Mouse (Mus musculus) adrenal gland, adult 8-10 months (tissue): ENCODE data around the gene Inha. TPM values are rescaled to one million over a fixed set of nuclear protein-coding genes. Genes with fewer than 3 reads are reported as not detected.

Experiments used
- DNase-seq: peaks from one replicate; pipeline ENCODE4 v3.0.0; 2022
- total RNA-seq, 4 experiments: library from RNA; stranded (reverse); gene quantifications; 2 replicates each; pipeline ENCODE4 v1.2.4; 2022

The Inha gene
- total RNA-seq = 10 to 100 TPM; 22.8 to 56.9 (median 34.3) TPM

DNA sequence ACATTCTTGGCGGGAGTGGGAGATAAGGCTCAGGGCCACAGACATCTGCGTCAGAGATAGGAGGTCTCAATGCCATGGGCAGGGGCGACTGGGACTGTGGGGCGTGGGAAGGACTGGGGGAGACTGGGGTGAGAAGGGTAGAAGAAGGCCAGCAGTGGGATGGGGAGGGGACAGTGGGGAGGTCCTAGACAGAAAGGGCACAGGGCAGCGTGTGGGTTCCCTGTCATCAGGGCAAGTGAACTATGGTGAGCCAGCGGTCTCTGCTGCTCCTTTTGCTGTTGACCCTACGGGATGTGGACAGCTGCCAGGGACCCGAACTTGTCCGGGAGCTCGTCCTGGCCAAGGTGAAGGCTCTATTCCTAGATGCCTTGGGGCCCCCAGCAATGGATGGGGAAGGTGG, at the start of gene Inha:
TSS of gene Inha (plus strand) at position 72 of the 400 bp plus-strand sequence.
- no peak for DNase-seq

DNA sequence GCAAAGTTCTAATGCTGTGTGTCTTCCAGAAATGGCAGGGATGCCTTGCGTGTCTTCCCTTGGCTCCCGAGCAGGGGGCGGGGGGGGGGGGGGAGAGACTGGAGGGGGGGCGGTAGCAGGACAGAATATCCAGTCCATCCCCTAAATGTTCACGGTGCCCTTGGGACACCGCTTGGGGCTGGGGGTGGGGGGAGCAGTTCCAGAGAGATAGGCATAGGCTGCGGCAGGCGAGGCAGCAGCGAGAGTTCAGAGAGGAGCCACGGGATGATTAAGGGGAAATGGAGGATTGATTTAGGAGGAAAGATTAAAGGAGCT, 49.2 kb upstream of the Inha start:
- DNase-seq = no peak

DNA sequence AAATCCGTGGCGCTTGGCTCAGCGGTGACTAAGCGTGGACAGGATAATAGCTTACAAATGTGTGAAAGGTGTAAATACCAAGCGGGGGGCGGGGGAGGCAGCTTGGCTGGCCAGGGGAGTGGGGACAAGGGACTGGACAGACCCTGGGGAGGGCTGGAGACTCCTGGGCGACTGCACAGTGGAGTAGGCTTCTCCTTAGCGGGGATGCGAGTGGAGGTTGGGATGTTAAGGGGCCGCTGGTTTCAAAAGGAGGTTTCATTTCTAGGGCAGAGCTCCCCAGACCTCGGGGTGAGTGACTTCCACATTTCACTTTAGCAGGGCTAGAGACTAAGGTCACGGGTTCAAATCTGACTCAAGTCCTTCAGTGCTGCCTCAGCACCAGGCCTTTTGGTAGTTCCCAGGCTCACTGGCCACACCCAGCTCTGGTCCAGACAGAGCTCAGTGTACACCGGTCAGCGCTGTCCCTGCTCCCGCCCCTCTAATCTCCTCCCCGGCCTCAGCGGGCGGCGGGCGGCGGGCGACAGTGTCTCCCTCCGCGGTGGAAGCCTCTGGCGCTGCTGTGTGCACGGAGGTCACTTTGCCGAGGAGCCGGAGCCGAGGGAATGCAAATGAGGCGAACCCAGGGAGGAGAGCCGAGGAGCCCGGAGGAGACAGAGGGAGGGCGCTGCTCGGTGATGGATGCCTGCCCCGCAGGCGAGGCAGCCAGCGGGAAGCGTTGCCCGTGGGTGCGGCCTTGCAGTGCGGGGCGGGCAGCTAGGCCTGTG, 48.7 kb upstream of the Inha start:
- DNase-seq = no peak

DNA sequence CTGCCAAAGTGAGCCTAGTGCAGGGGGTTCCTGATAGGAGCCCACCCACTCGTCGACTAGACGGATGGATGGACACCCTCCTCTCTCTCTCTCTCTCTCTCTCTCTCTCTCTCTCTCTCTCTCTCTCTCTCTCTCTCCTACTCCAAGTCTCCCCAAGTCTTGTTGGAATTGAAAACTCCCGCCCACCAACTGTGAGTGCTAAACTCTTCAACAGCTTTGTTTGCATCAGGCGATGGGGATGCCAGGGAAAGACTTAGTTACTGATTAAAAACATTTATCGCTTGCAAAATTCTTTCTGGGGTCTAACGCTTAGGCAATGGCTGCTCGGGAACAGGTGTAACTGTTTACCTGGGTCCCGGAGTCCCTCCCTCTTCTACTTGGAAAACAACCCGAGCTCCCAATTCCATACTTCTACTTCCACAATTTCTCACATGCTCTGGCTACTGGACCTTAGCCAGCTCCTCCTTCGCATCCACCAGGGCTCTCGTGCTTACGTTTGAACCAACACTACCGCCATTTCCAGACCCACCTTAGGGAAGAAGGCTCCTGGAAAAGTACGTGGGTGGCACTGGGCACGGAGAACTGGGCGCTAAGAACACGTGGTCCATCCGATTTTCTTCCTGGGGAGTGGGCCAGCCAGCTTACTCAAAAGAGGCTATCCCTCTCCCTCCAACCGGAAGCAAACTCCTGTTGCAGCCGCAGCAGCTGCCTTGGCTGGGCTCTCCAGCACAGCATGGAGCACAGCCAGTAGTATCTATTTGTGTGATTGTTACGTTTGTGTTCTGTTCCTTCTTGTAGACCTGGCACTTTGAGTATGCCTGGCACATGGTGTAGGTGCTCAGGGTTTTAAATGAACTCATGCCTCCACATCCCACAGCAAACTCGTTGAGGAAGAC, 47.8 kb upstream of the Inha start:
- DNase-seq = no peak

DNA sequence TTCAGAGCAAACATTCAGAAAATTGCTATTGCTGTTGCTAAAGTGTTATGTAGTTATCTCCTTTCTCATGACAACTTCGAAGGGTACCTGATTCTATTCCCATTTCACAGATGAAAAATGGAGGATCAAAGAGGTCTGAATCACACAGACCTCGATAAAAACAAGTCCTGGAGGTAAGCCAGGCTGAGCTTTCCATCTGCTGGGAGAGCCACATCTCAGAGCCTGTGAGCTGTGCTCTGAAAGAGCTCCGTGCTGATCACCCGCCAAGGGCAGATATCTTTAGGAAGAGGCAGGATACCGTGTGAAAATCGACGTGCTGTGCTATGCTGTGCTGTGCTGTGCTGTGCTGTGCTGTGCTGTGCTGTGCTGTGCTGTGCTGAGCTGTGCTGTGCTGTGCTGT, 46.6 kb upstream of the Inha start:
- DNase-seq = no peak

DNA sequence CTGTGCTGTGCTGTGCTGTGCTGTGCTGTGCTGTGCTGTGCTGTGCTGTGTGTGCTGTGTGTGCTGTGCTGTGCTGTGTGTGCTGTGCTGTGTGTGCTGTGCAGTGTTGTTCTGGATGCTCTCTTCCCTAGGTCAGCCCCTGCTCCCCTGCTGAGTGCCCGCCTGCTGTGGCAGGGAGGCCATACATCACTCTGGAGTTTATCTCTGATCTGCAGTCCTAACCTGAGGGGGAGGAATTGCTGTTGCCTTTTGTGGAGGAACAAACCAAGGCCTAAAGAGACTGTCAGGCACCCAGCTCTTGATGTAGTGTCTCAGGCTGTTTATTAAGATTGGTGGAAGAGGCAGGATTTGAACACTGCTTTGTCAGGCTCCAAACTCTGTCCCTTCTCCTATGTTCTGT, 44.2 kb upstream of the Inha start:
- DNase-seq = no peak

DNA sequence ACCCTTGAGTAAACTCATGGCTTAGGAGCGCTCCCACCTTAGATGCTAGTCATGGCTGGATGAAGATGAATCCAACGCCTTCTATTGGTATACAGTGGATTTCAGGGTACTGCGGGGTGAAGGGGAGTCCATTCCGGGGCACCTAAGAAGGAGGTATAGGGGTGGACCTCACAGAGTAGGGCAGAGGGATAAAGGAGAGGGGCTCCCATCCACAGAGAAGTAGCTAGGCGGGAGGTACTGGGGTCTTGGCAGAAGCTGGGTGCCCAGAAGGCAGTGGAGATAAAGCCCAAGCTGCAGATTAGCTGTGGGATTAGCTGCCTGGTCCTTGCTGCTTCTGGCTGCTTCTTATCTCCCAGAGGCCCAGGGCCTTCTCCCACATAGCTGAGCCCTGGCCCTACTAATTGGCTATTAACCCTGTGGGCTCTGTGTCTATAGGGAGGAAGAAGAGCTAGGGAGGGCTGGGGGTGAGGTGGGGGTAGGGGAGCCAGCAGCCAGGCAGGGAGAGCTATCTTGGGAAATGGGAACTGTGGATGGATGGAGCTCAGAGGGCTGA, 43.1 kb upstream of the Inha start:
- no peak for DNase-seq

DNA sequence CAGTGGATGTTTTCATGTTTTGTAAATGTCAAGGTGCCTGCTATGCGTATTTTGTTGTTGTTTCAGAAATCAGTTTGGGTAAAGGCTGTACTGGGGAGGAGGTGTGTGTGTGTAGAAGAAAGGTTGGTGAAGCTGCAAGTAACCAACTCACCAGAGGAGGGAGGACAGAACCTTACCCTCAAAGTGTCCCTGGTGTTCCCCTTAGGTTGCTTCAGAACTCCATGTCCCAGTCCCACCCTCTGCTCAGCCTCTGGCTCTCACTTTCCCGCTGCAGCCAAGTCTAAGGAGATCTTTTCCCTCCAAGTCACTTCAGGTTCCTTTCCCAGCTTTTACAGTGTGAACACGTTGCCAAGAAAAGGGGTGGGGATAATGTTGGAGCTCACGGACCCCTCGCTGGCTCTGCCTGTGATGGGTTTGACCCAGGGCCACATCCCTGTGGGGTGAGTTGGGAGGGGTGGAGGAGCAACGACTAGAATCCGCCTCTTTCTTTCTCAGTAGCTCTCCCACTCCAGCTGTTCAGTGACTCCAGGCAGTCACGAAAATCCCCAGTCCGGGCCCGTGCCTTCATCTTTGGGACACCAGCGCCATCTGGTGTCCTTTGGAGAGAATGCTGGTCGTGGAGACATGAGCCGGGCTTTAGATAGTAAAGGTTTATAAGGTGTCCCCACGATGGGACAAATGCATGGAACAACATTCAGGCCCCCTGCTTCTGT, 39.5 kb upstream of the Inha start:
- DNase-seq = peak; percentile 72

DNA sequence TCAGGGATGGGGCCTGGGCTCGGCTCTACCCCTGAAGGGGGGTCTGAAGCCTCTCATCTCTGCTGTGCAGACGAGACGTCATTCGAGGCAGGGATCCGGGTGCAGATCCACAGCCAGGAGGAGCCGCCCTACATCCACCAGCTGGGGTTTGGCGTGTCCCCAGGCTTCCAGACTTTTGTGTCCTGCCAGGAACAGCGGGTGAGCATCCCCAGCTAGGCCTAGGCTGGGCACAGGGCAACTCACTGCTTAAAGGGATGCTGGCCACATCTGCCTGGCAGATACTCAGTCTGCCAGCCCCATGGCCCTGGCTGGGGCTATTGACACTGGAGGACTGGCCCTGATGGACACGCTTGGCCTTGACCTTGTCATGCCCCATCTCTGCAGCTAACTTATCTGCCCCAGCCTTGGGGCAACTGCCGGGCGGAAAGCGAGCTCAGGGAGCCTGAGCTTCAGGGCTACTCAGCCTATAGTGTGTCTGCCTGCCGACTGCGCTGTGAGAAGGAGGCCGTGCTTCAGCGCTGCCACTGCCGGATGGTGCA, 37.5 kb upstream of the Inha start:
- DNase-seq = peak; percentile 71

DNA sequence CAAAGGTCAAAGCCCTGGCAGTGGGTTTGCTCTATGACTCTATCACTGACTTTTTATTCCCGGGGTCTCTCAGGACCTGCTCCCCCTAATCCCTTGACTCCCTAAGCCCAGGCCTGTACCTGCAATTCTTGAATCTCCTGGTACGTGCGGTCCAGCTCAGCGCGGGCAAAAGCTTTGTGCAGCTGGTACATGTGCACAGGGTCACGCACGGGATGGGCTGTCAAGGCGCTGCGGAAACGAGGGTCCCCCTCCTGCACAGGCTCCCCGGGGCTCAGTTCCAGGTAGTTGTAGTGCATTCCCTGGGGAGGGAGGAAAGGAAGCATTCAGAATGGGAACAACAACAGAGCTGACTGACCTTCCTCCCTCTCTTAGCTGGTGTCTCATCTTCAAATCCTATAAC, 30.4 kb upstream of the Inha start:
- DNase-seq = no peak

DNA sequence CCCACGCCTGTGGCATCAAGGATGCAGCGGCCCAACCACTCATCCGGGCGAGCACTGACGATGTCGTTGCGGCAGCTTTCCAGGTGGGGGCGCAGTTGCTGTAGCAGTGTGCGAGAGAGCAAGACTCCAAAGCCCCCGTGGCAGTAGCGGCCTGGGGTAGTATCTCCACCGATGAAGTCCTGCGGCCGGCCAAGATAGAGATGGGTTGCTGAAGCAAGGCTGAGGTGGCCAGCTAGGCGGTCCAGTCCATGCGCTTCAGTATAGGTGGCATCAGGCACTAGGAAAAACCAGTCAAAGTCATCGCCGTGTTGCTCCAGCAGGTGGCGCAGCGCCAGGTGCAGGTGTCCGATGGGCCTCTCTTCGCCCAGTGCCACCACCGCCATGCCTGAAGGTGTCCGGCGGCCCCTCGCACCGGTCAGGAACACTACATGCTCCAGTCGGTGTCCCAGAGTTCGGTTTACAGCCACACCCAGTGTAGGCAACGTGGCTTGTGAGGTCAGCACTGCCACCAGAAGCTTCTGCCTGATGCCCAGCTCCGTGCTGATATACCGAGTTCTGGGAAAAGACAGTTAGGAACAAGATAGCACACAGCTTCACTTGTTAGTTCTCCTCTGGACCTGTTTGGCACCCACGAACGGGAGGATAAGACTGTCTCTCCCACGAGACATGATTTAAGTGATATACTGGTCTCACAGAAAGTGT, 29.5 kb upstream of the Inha start:
- DNase-seq = peak; percentile 76

DNA sequence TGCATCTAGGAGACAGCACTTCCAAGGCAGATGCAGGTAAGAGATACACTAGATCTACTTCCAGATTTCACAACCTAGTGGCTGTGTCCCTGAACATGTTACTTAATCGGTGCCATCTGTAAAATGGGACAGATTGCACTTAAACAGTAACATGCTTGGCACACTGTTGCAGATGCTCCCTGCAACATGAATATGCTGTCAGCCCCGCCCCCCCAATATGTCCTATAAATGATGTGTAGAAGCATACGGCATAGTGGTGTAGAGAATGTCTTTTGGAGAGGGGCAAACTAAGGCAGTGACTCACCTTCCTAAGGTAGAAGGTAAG, 28.9 kb upstream of the Inha start:
- DNase-seq = no peak

DNA sequence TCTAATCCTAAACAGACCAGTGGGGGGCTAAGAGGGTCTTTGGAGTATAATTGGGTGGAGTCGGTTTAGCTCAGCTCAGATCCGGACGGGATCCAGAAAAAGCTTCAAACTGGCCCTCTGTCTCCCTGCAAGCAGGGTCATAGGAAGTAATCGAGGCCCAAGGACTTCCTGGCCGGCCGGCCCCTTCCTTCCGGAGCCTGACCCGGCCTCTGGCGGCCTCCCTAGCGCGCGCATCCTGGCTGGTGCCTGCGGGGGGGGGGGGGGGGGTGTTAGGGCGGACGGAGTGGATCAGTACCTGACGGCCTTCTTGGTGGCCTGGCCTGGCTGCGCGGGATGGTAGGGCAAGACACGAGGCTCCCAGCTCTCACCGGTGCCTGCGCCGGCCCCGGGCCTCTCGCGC, 28.4 kb upstream of the Inha start:
- peak; percentile 50 for DNase-seq

DNA sequence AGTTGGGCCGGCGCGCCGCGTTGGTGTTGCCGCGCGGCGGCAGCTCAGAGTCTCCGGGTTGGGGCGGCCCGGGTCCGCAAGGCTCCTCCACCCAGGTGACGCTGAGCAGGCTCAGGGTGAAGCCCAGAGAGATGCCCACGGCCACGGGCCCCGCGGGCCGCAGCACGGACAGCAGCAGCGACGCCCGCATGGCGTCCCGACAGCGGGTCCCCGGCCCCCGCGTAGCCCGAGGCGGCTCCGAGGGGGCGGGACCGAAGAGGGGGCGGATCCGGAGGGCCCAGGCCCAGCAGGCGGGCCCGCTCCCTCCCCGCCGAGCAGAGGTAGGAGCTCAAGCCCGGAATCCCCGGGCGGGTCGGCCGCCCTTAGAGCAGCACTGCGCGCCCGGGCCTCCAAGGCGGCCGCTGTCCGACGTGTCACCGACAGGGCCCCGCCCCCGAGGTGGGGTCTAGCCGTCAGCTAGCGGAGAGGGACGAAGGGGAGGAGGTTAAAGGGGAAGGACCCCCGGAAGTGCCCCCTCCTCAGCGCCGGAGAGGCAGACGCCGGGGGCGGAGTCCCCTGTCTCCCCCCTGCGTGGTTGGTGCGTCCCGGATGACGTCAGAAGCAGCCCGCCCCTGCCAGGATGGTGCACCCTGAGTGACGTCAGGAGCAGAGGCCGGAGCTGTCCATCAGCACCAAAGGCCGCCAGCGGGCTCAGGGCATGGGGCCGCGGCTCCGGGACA, 27.8 kb upstream of the Inha start, which contains the start of the genes Chpf and Tmem198:
TSS of gene Chpf (minus strand) at position 392 of the 719 bp plus-strand sequence.
TSS of gene Tmem198 (plus strand) at position 617 of the 719 bp plus-strand sequence.
- DNase-seq = peak; percentile 97

DNA sequence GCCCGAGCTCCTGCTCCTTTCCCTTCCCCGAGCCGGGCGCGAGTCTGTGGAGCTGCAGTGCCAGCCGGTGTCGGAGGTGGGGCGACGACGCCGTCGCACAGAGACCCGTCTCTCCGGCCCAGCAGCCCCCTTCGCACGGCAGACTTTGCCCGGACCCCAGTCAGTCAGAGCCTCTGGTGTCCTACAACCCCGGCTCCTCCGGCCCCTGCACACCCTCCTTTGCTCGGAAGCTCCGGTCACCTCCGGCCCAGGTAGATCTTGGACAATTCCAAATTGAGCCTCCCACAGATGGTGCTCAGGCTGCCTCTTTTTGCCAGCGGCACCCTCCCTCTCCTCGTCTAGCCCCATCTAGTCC, 27.3 kb upstream of the Inha start:
- no peak for DNase-seq

DNA sequence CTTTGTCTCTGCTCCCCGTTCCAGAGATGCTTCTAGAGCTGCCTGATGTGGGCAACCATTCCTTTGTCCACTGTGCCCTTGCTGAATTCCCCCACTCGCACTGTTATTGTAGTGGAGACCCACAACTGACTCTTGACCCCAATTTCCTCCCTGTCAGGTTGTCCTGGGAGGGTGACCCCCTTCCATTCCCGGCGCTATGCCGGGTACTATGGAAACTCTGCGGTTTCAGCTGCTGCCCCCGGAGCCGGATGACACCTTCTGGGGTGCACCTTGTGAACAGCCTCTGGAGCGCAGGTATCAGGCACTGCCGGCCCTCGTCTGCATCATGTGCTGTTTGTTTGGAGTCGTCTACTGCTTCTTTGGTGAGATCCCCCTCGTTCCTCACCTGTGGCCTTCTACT, 26.8 kb upstream of the Inha start:
- DNase-seq = no peak

DNA sequence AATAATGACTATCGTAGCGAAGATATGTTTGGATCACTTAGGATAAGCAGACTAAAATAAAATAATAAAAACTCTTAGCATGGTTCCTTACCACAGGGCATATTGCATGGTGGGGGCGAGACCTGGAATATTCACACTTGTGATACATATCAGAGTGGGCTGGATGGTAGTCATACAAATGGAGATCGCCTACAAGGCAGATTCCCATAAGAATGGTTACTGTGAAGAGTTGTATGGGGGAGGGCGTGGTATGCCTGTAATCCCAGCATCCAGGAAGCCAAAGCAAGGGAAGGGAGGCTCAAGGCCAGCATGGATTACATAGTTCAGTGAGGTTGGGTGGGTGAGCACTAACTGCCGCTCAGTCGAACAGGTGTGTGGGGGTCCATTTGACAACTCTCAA, 26.1 kb upstream of the Inha start:
- no peak for DNase-seq

DNA sequence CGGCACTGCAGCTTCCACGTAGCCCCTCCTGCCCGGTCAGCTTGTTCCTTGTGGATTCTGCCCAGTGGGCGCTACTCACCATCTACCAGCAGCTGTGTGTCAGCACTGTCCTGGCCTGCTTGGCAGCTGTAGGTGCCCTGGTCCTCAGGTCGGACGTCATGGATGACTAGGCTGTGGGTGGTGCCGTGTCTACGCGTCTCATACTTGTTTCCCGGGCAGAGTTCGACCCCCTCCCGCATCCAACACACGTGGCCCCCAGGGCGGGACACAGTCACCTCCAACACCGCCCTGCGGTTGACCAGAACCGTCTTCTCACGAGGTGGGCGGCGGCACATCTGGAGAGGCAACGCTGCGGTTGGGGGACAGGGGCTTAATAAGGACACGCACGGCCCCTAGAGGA, 20.3 kb upstream of the Inha start:
- no peak for DNase-seq

DNA sequence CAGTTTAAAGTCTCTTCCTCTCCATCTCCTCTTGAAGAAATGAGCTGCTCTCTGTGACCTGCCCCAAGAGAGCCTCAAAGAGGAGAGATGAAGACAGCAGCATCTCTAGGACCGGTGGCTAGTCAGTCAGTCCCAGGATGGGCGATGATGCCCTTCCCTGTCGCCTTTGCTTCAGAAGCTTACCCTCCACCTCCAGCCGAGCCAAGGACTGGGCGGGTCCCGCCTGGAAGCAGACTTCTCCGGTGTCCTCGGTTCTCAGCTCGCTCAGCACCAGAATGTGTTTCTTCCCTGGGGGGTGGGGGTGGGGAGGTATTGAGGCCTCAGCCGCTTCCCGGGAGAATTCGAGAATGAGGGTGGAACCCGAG, 19.9 kb upstream of the Inha start:
- DNase-seq = no peak

DNA sequence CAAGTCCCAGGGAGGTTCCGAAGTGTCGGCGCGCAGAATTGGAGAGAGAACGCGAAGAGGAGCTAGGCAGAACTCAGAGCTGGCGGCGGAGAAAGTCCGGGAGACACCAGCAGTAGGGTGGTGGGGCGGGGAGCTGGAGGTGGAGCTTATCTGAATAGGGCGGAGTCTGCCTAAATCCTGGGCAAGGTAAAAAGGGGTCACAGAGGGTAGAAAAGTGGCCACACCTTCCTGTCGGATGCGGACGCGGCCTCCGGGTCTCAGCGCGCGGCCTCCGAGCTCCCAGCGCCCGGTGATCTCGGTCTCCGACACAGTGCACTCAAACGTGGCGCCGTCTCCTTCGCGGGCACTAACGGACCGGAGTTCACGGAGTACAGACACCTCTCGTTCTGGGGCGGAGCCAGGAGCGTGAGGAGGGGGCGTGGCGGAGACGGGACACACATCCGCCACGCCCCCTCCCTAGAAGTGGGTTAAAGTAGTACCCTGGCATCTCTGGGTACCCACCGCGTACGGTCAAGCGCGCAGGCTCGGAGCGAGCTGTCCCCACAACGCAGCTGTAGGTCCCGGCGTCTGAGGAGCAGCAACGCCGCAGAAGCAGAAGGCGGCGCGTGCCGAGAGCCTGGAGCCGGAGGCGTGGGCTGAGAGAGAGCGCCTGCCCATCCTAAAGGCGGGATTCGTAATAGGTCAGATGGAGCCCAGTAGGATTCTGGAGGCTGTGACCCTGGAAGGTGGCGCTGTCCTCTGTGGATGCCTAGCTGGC, 19.3 kb upstream of the Inha start:
- peak; percentile 78 for DNase-seq
